Mouse (Mus musculus): ENCODE measurements around the gene Arid1b.

- no peak for TF ChIP-seq GATA1 (IDR thresholded peaks at IDR 0.05; ENCODE audit: low read length)
- no peak for TF ChIP-seq TAL1 (IDR thresholded peaks at IDR 0.05; ENCODE audit: low read length)
Observed at GRCm38 (mm10) chr17:5164794-5165193, 170.7 kb downstream of the Arid1b start.
